Mouse (Mus musculus): Measurements from ENCODE around the gene Coq9. TPM values are rescaled to one million over a fixed set of nuclear protein-coding genes. Genes with fewer than 3 reads are reported as not detected.

Coq9 gene
- polyA plus RNA-seq, 1 experiment from 2014 or later: 114 TPM

DNA sequence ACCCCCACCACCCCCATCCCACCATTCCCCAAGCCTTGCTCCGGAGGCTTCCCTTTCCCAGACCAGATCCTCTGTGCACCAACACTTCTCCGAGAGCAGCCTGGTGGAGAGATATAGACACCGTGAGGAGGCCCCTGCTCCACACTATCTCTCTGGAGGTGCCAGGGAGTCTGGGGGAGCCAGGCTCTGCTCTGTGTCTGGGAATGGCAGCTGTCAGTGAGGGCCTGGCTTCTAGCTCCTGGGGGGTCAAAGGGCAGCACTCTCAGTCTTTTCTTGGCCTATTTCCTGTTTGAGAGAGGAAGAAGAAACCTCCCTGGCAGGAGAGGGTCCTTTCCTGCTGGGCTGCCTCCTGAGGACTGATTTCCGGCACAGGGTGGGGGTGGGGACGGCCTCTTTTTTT, 62.9 kb downstream of the Coq9 start:
- TF ChIP-seq CTCF (IDR thresholded peaks at IDR 0.05): no peak
- POLR2A ChIA-PET: interaction anchor here (0.9 to 1.3 kb wide), 3 partner anchors 10 to 25 kb away, joined by 3 to 4 read pairs (median 3); partner anchors contain the start of gene Dok4
- CTCF ChIA-PET: interaction anchor here (1.3 kb wide), 1 partner anchor 26 kb away, joined by 5 read pairs; no protein-coding TSS in a partner anchor
- no peaks in the 10 kb centered on the region for H3K27me3 ChIP-seq
- DNase-seq (ENCODE audit: low read depth, low spot score) (no peak), ATAC-seq (no peak)
- in situ Hi-C loops (cut with MboI; ENCODE audit: low pct_unique_long_range_greater_than_20kb): no loop called here

DNA sequence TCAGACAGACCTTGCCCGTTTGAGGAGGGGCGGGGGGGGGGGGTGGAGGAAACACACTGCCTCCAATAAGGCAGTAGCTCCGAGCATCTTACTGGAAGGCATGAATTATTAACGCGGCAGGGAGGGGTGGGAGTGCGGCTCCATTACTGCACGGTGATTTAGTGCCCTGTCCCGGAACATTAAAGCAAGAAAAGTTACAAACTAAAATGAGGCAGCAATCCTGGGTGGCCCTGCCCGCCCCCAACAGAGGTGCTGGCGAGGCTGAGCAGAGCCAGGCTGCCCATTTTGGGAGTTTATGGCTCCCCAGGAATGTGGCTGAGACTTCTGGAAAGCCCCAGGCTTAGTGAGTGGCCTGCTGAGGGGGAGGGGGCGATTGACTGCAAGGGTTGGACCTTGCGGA, 65.6 kb downstream of the Coq9 start:
- CTCF ChIA-PET: interaction anchor here (1.0 to 5.8 kb wide), 4 partner anchors 15 to 200 kb away, joined by 3 to 41 read pairs (median 3); partner anchors contain the start of gene Dok4
- no peak for TF ChIP-seq CTCF (IDR thresholded peaks at IDR 0.05)
- POLR2A ChIA-PET: interaction anchor here (0.7 to 4.0 kb wide), 4 partner anchors 28 to 127 kb away, joined by 3 to 22 read pairs (median 6); partner anchors contain the start of gene Dok4
- peak; percentile 93 for DNase-seq (ENCODE audit: low read depth, low spot score)
- no peaks in the 10 kb centered on the region for H3K27me3 ChIP-seq
- in situ Hi-C loops (cut with MboI; ENCODE audit: low pct_unique_long_range_greater_than_20kb): no loop called here
- peak; percentile 87 for ATAC-seq

Other genes starting within 250 kb of the Coq9 start
- gene Rspry1, start 236.4 kb upstream of the Coq9 start, polyA plus RNA-seq (2021): 25.9 TPM
- 75.9 TPM for gene Fam192a, start 236.3 kb upstream of the Coq9 start, polyA plus RNA-seq (2021)
- gene Arl2bp, start 171.7 kb upstream of the Coq9 start, polyA plus RNA-seq (2021): 103 TPM
- gene Pllp, start 142.0 kb upstream of the Coq9 start, polyA plus RNA-seq (2021): 0.56 TPM
- not detected for gene Ccl22, start 92.7 kb upstream of the Coq9 start, polyA plus RNA-seq (2021)
- gene Cx3cl1, start 66.3 kb upstream of the Coq9 start, polyA plus RNA-seq (2021): 38.7 TPM
- gene Ccl17, start 27.9 kb upstream of the Coq9 start, polyA plus RNA-seq (2021): 14.5 TPM
- gene Ciapin1, start within 50 bp of the Coq9 start, polyA plus RNA-seq (2021): 128 TPM
- 110 TPM for gene Polr2c, start 19.1 kb downstream of the Coq9 start, polyA plus RNA-seq (2021)
- gene Dok4, start 38.0 kb downstream of the Coq9 start, polyA plus RNA-seq (2021): 46.4 TPM
- 39.7 TPM for gene Ccdc102a, start 79.8 kb downstream of the Coq9 start, polyA plus RNA-seq (2021)
- gene Adgrg5, start 85.4 kb downstream of the Coq9 start, polyA plus RNA-seq (2021): not detected
- 294 TPM for gene Adgrg1, start 136.4 kb downstream of the Coq9 start, polyA plus RNA-seq (2021)
- gene Adgrg3, start 179.4 kb downstream of the Coq9 start, polyA plus RNA-seq (2021): 0.31 TPM
- gene Drc7, start 216.8 kb downstream of the Coq9 start, polyA plus RNA-seq (2021): 0.33 TPM
- 28.2 TPM for gene Katnb1, start 242.9 kb downstream of the Coq9 start, polyA plus RNA-seq (2021)